Mouse (Mus musculus) MEL (cell line): ENCODE data around the gene Rgmb. TPM values are rescaled to one million over a fixed set of nuclear protein-coding genes. Genes with fewer than 3 reads are reported as not detected.

ENCODE experiments used
- DNase-seq: peaks from one replicate; pipeline ENCODE4 v3.0.0; 2011; ENCODE audit warnings: low read depth, low spot score
- H3K27ac ChIP-seq: 2 replicates; pipeline ENCODE4 v1.5.1; 2012; ENCODE audit warnings: low read depth, mild to moderate bottlenecking, control low read depth, low read length, moderate library complexity; ENCODE audit not compliant: control insufficient read depth
- H3K27me3 ChIP-seq, 2 experiments: fragments of 150-350 bp in 1 of 2; sonication (generic) in 1 of 2; 2 replicates each; pipeline ENCODE4 v1.6.1; 2012; ENCODE audit warnings: low read length in 2 of 2, mild to moderate bottlenecking in 2 of 2, improper control_type of control experiment in 1 of 2, moderate library complexity in 1 of 2; ENCODE audit not compliant: insufficient read depth in 2 of 2, control insufficient read depth in 1 of 2
- H3K36me3 ChIP-seq, 2 experiments: 2 replicates each; pipeline ENCODE4 v1.6.1; 2012 to 2014; ENCODE audit warnings: low read length in 2 of 2, improper control_type of control experiment in 1 of 2, inconsistent platforms in 1 of 2, mild to moderate bottlenecking in 1 of 2; ENCODE audit not compliant: insufficient read depth in 2 of 2, control insufficient read depth in 1 of 2
- H3K4me1 ChIP-seq, 2 experiments: fragments of 150-350 bp in 1 of 2; sonication (generic) in 1 of 2; 2 replicates each; pipeline ENCODE4 v1.6.1; 2012; ENCODE audit warnings: low read length in 2 of 2, improper control_type of control experiment in 1 of 2, mild to moderate bottlenecking in 1 of 2; ENCODE audit not compliant: insufficient read depth in 2 of 2, control insufficient read depth in 1 of 2
- H3K4me3 ChIP-seq, 2 experiments: fragments of 150-350 bp in 1 of 2; sonication (generic) in 1 of 2; 2 replicates each; pipeline ENCODE4 v1.5.1; 2012; ENCODE audit warnings: low read depth in 2 of 2, low read length in 2 of 2, mild to moderate bottlenecking in 2 of 2, moderate library complexity in 2 of 2, control low read depth in 1 of 2, improper control_type of control experiment in 1 of 2; ENCODE audit not compliant: control insufficient read depth in 1 of 2, insufficient read depth in 1 of 2
- H3K79me2 ChIP-seq: 2 replicates; pipeline ENCODE4 v1.6.1; 2012; ENCODE audit warnings: mild to moderate bottlenecking, low read length, moderate library complexity; ENCODE audit not compliant: control insufficient read depth, poor library complexity, insufficient read depth
- H3K9ac ChIP-seq: 2 replicates; pipeline ENCODE4 v1.6.1; 2012; ENCODE audit warnings: low read depth, mild to moderate bottlenecking, control low read depth, low read length, moderate library complexity; ENCODE audit not compliant: control insufficient read depth, poor library complexity, severe bottlenecking
- H3K9me3 ChIP-seq: fragments of 150-350 bp; sonication (generic); replicated peaks from 2 replicates; pipeline ENCODE4 v1.6.1; 2012; ENCODE audit warnings: mild to moderate bottlenecking, low read length, improper control_type of control experiment, moderate library complexity; ENCODE audit not compliant: insufficient read depth
- BHLHE40 ChIP-seq: IDR thresholded peaks from 2 replicates; pipeline ENCODE4 v1.6.1; 2012; ENCODE audit warnings: low read depth, mild to moderate bottlenecking, inconsistent platforms, low read length, improper control_type of control experiment, borderline replicate concordance
- CTCF ChIP-seq, 3 experiments: IDR thresholded peaks in 2 of 3; conservative IDR thresholded peaks in 1 of 3; 2 replicates each; pipeline ENCODE4 v1.5.1; 2011 to 2012; ENCODE audit warnings: low read length in 3 of 3, low read depth in 2 of 3, mild to moderate bottlenecking in 2 of 3, improper control_type of control experiment in 1 of 3, inconsistent platforms in 1 of 3, mixed read lengths in 1 of 3, moderate library complexity in 1 of 3; ENCODE audit not compliant: control insufficient read depth in 1 of 3, insufficient read depth in 1 of 3, poor library complexity in 1 of 3, severe bottlenecking in 1 of 3
- E2F4 ChIP-seq: IDR thresholded peaks from 2 replicates; pipeline ENCODE4 v1.6.1; 2011; ENCODE audit warnings: low read depth, low read length, improper control_type of control experiment, borderline replicate concordance
- EP300 ChIP-seq, 2 experiments: IDR thresholded peaks; 2 replicates each; pipeline ENCODE4 v1.6.1; 2011; ENCODE audit warnings: improper control_type of control experiment in 2 of 2, low read length in 2 of 2, low read depth in 1 of 2, mild to moderate bottlenecking in 1 of 2
- ETS1 ChIP-seq: IDR thresholded peaks from 2 replicates; pipeline ENCODE4 v1.6.1; 2012; ENCODE audit warnings: low read depth, mild to moderate bottlenecking, inconsistent platforms, low read length, improper control_type of control experiment, moderate library complexity
- GABPA ChIP-seq: IDR thresholded peaks from 2 replicates; pipeline ENCODE4 v1.6.1; 2012; ENCODE audit warnings: low read depth, mild to moderate bottlenecking, inconsistent platforms, low read length, improper control_type of control experiment, moderate library complexity
- GATA1 ChIP-seq: IDR thresholded peaks from 2 replicates; pipeline ENCODE4 v1.6.1; 2011; ENCODE audit warnings: low read depth, low read length, improper control_type of control experiment
- KAT2A ChIP-seq: conservative IDR thresholded peaks from 2 replicates; pipeline ENCODE4 v1.6.1; 2012; ENCODE audit warnings: low read depth, low read length, improper control_type of control experiment, inconsistent platforms
- MAFK ChIP-seq: IDR thresholded peaks from 2 replicates; pipeline ENCODE4 v1.6.1; 2011; ENCODE audit warnings: low read depth, mild to moderate bottlenecking, low read length, improper control_type of control experiment, borderline replicate concordance
- MAX ChIP-seq: IDR thresholded peaks from 2 replicates; pipeline ENCODE4 v1.6.1; 2011; ENCODE audit warnings: low read length, improper control_type of control experiment
- MAZ ChIP-seq: IDR thresholded peaks from 2 replicates; pipeline ENCODE4 v1.6.1; 2012; ENCODE audit warnings: low read depth, mild to moderate bottlenecking, inconsistent platforms, low read length, improper control_type of control experiment
- MEF2A ChIP-seq: IDR thresholded peaks from 2 replicates; pipeline ENCODE4 v1.6.1; 2014; ENCODE audit warnings: low read depth, mild to moderate bottlenecking, inconsistent platforms, low read length, improper control_type of control experiment; ENCODE audit not compliant: poor library complexity, insufficient replicate concordance, severe bottlenecking; ENCODE audit errors: extremely low read depth
- MYB ChIP-seq: IDR thresholded peaks from 2 replicates; pipeline ENCODE4 v1.6.1; 2011; ENCODE audit warnings: mild to moderate bottlenecking, low read depth, low read length, improper control_type of control experiment
- NELFE ChIP-seq: IDR thresholded peaks from 2 replicates; pipeline ENCODE4 v1.6.1; 2011; ENCODE audit warnings: low read depth, low read length, improper control_type of control experiment
- NRF1 ChIP-seq: IDR thresholded peaks from 2 replicates; pipeline ENCODE4 v1.6.1; 2014; ENCODE audit warnings: low read depth, mild to moderate bottlenecking, inconsistent platforms, low read length, improper control_type of control experiment, moderate library complexity; ENCODE audit not compliant: poor library complexity, insufficient read depth, severe bottlenecking
- POLR2AphosphoS2 ChIP-seq: IDR thresholded peaks from 2 replicates; pipeline ENCODE4 v1.6.1; 2011; ENCODE audit warnings: low read length, improper control_type of control experiment
- POLR2AphosphoS5 ChIP-seq: IDR thresholded peaks from 2 replicates; pipeline ENCODE4 v1.6.1; 2012; ENCODE audit warnings: low read depth, borderline replicate concordance, mild to moderate bottlenecking, inconsistent platforms, low read length, moderate library complexity, mixed read lengths
- RAD21 ChIP-seq: IDR thresholded peaks from 2 replicates; pipeline ENCODE4 v1.6.1; 2011; ENCODE audit warnings: mild to moderate bottlenecking, low read depth, low read length, improper control_type of control experiment
- RCOR1 ChIP-seq: IDR thresholded peaks from 2 replicates; pipeline ENCODE4 v1.6.1; 2012; ENCODE audit warnings: low read depth, mild to moderate bottlenecking, inconsistent platforms, low read length, improper control_type of control experiment
- TAL1 ChIP-seq: IDR thresholded peaks from 2 replicates; pipeline ENCODE4 v1.6.1; 2012; ENCODE audit warnings: mild to moderate bottlenecking, inconsistent platforms, low read length, moderate library complexity, mixed read lengths
- TCF12 ChIP-seq: IDR thresholded peaks from 2 replicates; pipeline ENCODE4 v1.6.1; 2014; ENCODE audit warnings: low read depth, mild to moderate bottlenecking, inconsistent platforms, low read length, improper control_type of control experiment, moderate library complexity
- UBTF ChIP-seq: IDR thresholded peaks from 2 replicates; pipeline ENCODE4 v1.6.1; 2012; ENCODE audit warnings: low read depth, mild to moderate bottlenecking, inconsistent platforms, low read length, improper control_type of control experiment, moderate library complexity, borderline replicate concordance; ENCODE audit not compliant: insufficient read depth
- USF2 ChIP-seq, 2 experiments: IDR thresholded peaks; 2 replicates each; pipeline ENCODE4 v1.6.1; 2011 to 2012; ENCODE audit warnings: improper control_type of control experiment in 2 of 2, low read length in 2 of 2, borderline replicate concordance in 1 of 2, inconsistent platforms in 1 of 2, low read depth in 1 of 2, mild to moderate bottlenecking in 1 of 2; ENCODE audit not compliant: insufficient read depth in 1 of 2
- ZKSCAN1 ChIP-seq: IDR thresholded peaks from 2 replicates; pipeline ENCODE4 v1.6.1; 2012; ENCODE audit warnings: low read depth, mild to moderate bottlenecking, inconsistent platforms, low read length, improper control_type of control experiment, moderate library complexity
- ZMIZ1 ChIP-seq: IDR thresholded peaks from 2 replicates; pipeline ENCODE4 v1.6.1; 2012; ENCODE audit warnings: low read depth, mild to moderate bottlenecking, inconsistent platforms, low read length, improper control_type of control experiment, moderate library complexity
- ZNF384 ChIP-seq: IDR thresholded peaks from 2 replicates; pipeline ENCODE4 v1.6.1; 2012; ENCODE audit warnings: low read depth, mild to moderate bottlenecking, inconsistent platforms, low read length, improper control_type of control experiment
- polyA plus RNA-seq, 2 experiments: library from polyadenylated mRNA; stranded (reverse) in 1 of 2; unstranded in 1 of 2; fragments of >175 nt in 1 of 2; fragments of >200 nt in 1 of 2; gene quantifications; 2 replicates each; pipeline versions ENCODE4 v1.2.1 to v1.2.4; 2012; ENCODE audit warnings: low replicate concordance in 2 of 2, low read depth in 1 of 2; ENCODE audit not compliant: insufficient read length in 2 of 2, insufficient read depth in 1 of 2, missing spikeins in 1 of 2
- total RNA-seq: library from RNA; depleted of rRNA; stranded (reverse); fragments of 300-350 nt; gene quantifications from 2 replicates; pipeline ENCODE4 v1.2.3, GENCODE M21; 2012

Gene Rgmb
- total and polyA plus RNA-seq, 3 experiments = not detected

GRCm38 (mm10) chr17:15774565-15775215 lies 56.1 kb downstream of the Rgmb start:
- no peak overlapping the region for H3K9ac ChIP-seq
- H3K27me3 ChIP-seq = no peaks in the 10 kb centered on the region
- DNase-seq = no peak
- H3K9me3 ChIP-seq = no peaks in the 10 kb centered on the region
- peaks cover 2 to 3% of the 10 kb centered on the region in 2 experiments; a peak in 3 of 4 replicates for H3K36me3 ChIP-seq
- H3K79me2 ChIP-seq = no peaks in the 10 kb centered on the region
- no peak overlapping the region for H3K4me3 ChIP-seq
- TF ChIP-seq ETS1 (no peak), MAX (no peak), CTCF (IDR thresholded peaks at IDR 0.05 in 2 of 3, conservative IDR thresholded peaks at IDR 0.05 in 1 of 3; ENCODE audit: control insufficient read depth in 1 of 3, insufficient read depth in 1 of 3, low read depth in 2 of 3, low read length in 3 of 3, poor library complexity in 1 of 3, severe bottlenecking in 1 of 3) (no peak), POLR2AphosphoS5 (no peak), GATA1 (no peak), MAZ (no peak), EP300 (IDR thresholded peaks at IDR 0.05; ENCODE audit: low read depth in 1 of 2, low read length in 2 of 2) (no peak), RCOR1 (no peak), BHLHE40 (no peak), ZKSCAN1 (no peak), NRF1 (no peak), UBTF (no peak), TAL1 (no peak), MYB (no peak), ZNF384 (no peak), MAFK (no peak)
- H3K27ac ChIP-seq = no peak overlapping the region
- H3K4me1 ChIP-seq = no peaks in the 10 kb centered on the region

DNA sequence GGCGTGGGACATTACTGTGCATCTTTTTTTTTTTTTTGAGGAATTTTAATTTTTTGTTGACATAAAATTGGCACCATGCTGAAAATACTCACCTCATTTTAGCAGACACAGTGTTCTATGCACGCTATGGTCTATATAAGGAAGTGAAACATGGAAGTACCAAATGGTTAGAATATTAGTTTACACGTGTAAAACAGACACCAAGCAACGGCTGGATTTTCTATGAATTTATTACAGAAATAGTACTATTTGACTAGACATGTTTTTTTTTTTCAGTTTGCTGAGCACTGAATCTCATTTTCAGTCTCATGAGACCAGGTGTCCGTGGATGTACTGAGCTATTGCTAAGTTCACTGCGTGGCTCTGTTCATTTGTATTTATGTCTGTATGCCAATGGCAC lies 56.9 kb downstream of the Rgmb start:
- Histone ChIP-seq H3K4me1 (no peaks in the 10 kb centered on the region), H3K9ac (no peak overlapping the region), H3K36me3 (peaks cover 2 to 6% of the 10 kb centered on the region in 2 experiments; a peak in 3 of 4 replicates), H3K4me3 (no peak overlapping the region), H3K27me3 (no peaks in the 10 kb centered on the region), H3K9me3 (no peaks in the 10 kb centered on the region), H3K79me2 (no peaks in the 10 kb centered on the region), H3K27ac (no peak overlapping the region)
- no peak for DNase-seq
- no peak for TF ChIP-seq EP300 (IDR thresholded peaks at IDR 0.05; ENCODE audit: low read depth in 1 of 2, low read length in 2 of 2)
- no peak for TF ChIP-seq USF2 (IDR thresholded peaks at IDR 0.05; ENCODE audit: borderline replicate concordance in 1 of 2, insufficient read depth in 1 of 2, low read depth in 1 of 2, low read length in 2 of 2)
- TF ChIP-seq POLR2AphosphoS2 = no peak
- TF ChIP-seq MEF2A = no peak
- no peak for TF ChIP-seq ZMIZ1
- TF ChIP-seq UBTF = no peak
- TF ChIP-seq GABPA = no peak
- TF ChIP-seq KAT2A = no peak
- no peak for TF ChIP-seq RAD21
- no peak for TF ChIP-seq GATA1
- no peak for TF ChIP-seq MAZ
- TF ChIP-seq NELFE = no peak
- no peak for TF ChIP-seq E2F4
- no peak for TF ChIP-seq POLR2AphosphoS5
- no peak for TF ChIP-seq CTCF (IDR thresholded peaks at IDR 0.05 in 2 of 3, conservative IDR thresholded peaks at IDR 0.05 in 1 of 3; ENCODE audit: control insufficient read depth in 1 of 3, insufficient read depth in 1 of 3, low read depth in 2 of 3, low read length in 3 of 3, poor library complexity in 1 of 3, severe bottlenecking in 1 of 3)
- no peak for TF ChIP-seq TCF12
- no peak for TF ChIP-seq NRF1
- no peak for TF ChIP-seq MAX
- TF ChIP-seq MAFK = no peak
- TF ChIP-seq BHLHE40 = no peak
